Mouse (Mus musculus): ENCODE data around the gene C1qtnf1. TPM values are rescaled to one million over a fixed set of nuclear protein-coding genes. Genes with fewer than 3 reads are reported as not detected.

Gene C1qtnf1
- polyA plus RNA-seq, 1 experiment from 2014 or later: 3.5 TPM

DNA sequence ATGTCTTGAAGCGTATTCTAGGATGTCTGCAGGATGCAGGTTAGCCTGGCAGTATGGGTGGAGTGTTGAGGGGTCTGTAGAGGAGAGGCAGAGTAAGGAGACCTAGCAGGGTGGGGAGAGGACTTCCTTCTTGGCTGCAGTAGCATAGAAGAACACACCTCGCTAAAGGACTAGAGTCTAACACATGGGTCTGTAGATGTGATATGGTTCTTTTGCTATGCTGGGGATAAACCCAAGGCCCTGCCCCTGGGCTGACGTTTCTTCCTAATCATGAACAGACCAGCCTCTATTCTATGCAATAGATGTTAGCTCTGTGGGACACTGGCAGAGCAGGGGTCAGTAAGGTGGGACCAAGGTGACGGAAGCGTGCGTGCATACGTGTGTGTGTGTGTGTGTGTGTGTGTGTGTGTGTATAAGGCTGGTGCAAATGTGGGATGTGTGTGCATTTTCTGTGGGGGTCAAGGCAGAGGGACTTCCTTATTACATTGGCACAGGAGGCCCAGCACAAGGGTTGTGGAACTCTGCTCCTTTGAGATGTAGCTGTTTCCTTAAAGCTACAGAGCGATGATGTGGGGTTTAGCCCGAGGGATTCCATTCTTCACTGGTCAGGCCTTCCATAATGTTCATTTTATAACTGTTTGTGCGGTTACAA is 41.6 kb downstream of the C1qtnf1 start:
- Histone ChIP-seq H3K4me1 (ENCODE audit: control insufficient read depth, insufficient read depth, low read length) (no peaks in the 10 kb centered on the region), H3K9ac (ENCODE audit: low read length) (no peak overlapping the region), H3K4me2 (ENCODE audit: low read depth, severe bottlenecking) (no peak overlapping the region), H3K9me3 (ENCODE audit: control insufficient read depth, low read length) (no peaks in the 10 kb centered on the region), H3K36me3 (ENCODE audit: control insufficient read depth, insufficient read depth, low read length) (no peaks in the 10 kb centered on the region), H3K4me3 (ENCODE audit: low read depth, low read length) (no peak overlapping the region), H3K27me3 (ENCODE audit: control insufficient read depth, insufficient read depth, low read length) (no peaks in the 10 kb centered on the region), H3K27ac (replicated peaks; ENCODE audit: low read depth, low read length) (no peak overlapping the region)
- no peak for ATAC-seq (ENCODE audit: insufficient number of reproducible peaks, low FRiP score, low TSS enrichment, low read depth)
- DNase-seq (ENCODE audit: low spot score): no peak
- 82% methylated on average over 10 of the region's 10 CpGs for WGBS

DNA sequence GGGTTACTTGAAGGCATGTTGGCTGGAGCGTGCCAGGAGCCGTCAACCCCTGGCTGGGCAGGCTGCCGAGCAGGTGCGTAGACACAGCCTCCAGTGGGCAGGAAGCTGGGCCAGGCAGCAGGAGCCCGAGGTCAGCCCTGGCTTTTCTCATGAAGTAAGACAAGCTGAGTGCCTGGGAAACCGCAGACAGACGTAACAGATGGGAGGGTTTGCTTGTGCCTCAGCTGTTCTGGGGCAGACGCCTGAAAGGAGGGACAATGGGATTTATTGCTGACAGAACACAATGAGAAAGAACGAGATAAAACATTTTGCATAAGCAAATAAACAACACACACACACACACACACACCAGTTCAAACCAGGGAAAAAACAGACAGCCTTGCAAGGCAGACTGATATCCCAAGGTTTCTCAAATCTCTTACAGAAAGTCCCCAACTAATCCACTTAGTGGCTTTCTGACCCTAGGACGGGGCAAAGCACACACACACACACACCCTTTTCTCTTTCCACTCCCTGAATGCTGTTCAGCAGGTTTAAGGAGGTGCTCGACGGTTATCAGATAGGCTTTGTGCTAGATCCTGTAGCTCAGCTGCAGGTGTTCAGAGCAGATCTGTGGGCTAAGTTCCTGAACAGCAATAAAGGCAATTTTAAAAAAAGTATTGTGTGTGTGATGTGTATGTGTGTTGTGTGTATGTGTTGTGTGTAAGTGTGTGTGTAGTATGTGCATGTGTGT is 42.4 kb downstream of the C1qtnf1 start:
- no peak overlapping the region for H3K4me3 ChIP-seq (ENCODE audit: low read depth, low read length)
- H3K9ac ChIP-seq (ENCODE audit: low read length): no peak overlapping the region
- 34% methylated on average over 12 of the region's 12 CpGs for WGBS
- DNase-seq (ENCODE audit: low spot score) (peak; percentile 48), ATAC-seq (ENCODE audit: insufficient number of reproducible peaks, low FRiP score, low TSS enrichment, low read depth) (no peak)
- H3K4me2 ChIP-seq (ENCODE audit: low read depth, severe bottlenecking): no peak overlapping the region
- no peaks in the 10 kb centered on the region for H3K27me3 ChIP-seq (ENCODE audit: control insufficient read depth, insufficient read depth, low read length)
- no peaks in the 10 kb centered on the region for H3K9me3 ChIP-seq (ENCODE audit: control insufficient read depth, low read length)
- H3K4me1 ChIP-seq (ENCODE audit: control insufficient read depth, insufficient read depth, low read length): no peaks in the 10 kb centered on the region
- H3K36me3 ChIP-seq (ENCODE audit: control insufficient read depth, insufficient read depth, low read length): no peaks in the 10 kb centered on the region
- H3K27ac ChIP-seq (replicated peaks; ENCODE audit: low read depth, low read length): no peak overlapping the region

DNA sequence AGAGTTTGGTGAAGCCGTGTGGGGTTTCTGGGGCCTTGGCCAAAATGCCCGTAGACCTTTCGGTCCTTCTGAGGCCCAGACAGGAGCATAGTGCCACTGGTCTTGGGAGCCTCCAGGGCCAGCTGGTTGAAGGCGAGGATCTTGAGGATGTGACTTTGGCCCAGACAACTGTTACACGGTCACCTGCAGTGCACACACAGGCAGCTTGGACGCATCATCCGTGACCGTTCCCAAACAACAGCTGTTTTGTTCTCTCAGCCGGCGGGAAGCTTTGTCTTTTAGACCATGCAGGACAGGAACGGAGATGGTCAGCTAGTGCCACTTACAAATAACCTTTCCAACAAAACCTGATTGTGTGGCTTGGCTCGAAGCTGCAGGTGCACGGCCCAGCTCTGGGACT is 43.7 kb downstream of the C1qtnf1 start:
- 87% methylated on average over 13 of the region's 13 CpGs for WGBS
- no peak for DNase-seq (ENCODE audit: low spot score)
- no peaks in the 10 kb centered on the region for H3K4me1 ChIP-seq (ENCODE audit: control insufficient read depth, insufficient read depth, low read length)
- ATAC-seq (ENCODE audit: insufficient number of reproducible peaks, low FRiP score, low TSS enrichment, low read depth): no peak
- H3K4me2 ChIP-seq (ENCODE audit: low read depth, severe bottlenecking): no peak overlapping the region
- H3K4me3 ChIP-seq (ENCODE audit: low read depth, low read length): no peak overlapping the region
- H3K9ac ChIP-seq (ENCODE audit: low read length): no peak overlapping the region
- no peak overlapping the region for H3K27ac ChIP-seq (replicated peaks; ENCODE audit: low read depth, low read length)
- H3K36me3 ChIP-seq (ENCODE audit: control insufficient read depth, insufficient read depth, low read length): no peaks in the 10 kb centered on the region
- H3K27me3 ChIP-seq (ENCODE audit: control insufficient read depth, insufficient read depth, low read length): no peaks in the 10 kb centered on the region
- no peaks in the 10 kb centered on the region for H3K9me3 ChIP-seq (ENCODE audit: control insufficient read depth, low read length)

DNA sequence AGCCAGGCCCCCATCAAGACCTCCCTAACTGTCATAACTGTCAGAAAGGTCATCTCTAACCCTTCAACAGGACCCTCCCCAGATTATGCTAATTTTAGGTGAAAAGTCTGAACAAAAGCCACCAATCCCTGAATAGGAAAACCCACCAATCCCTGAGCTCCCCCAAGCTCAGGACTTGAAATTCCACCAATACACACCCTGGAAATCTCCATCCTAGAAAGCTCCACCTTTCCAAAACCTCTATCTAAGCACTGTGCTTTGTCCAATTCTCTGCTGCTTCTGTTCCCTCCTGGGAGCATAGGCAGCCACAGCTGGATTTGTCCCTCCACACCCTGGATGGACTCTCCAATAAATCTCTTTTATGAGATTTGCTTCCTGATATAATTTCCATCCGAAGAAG is 45.2 kb downstream of the C1qtnf1 start:
- ATAC-seq (ENCODE audit: insufficient number of reproducible peaks, low FRiP score, low TSS enrichment, low read depth) (no peak), DNase-seq (ENCODE audit: low spot score) (no peak)
- Histone ChIP-seq H3K9me3 (ENCODE audit: control insufficient read depth, low read length) (no peaks in the 10 kb centered on the region), H3K9ac (ENCODE audit: low read length) (no peak overlapping the region), H3K4me2 (ENCODE audit: low read depth, severe bottlenecking) (no peak overlapping the region), H3K4me1 (ENCODE audit: control insufficient read depth, insufficient read depth, low read length) (peaks cover 4% of the 10 kb centered on the region; the same call in 1 of the 2 replicates), H3K27me3 (ENCODE audit: control insufficient read depth, insufficient read depth, low read length) (no peaks in the 10 kb centered on the region), H3K27ac (replicated peaks; ENCODE audit: low read depth, low read length) (no peak overlapping the region), H3K36me3 (ENCODE audit: control insufficient read depth, insufficient read depth, low read length) (no peaks in the 10 kb centered on the region), H3K4me3 (ENCODE audit: low read depth, low read length) (no peak overlapping the region)
- WGBS: 84% methylated on average over 1 of the region's 1 CpGs

DNA sequence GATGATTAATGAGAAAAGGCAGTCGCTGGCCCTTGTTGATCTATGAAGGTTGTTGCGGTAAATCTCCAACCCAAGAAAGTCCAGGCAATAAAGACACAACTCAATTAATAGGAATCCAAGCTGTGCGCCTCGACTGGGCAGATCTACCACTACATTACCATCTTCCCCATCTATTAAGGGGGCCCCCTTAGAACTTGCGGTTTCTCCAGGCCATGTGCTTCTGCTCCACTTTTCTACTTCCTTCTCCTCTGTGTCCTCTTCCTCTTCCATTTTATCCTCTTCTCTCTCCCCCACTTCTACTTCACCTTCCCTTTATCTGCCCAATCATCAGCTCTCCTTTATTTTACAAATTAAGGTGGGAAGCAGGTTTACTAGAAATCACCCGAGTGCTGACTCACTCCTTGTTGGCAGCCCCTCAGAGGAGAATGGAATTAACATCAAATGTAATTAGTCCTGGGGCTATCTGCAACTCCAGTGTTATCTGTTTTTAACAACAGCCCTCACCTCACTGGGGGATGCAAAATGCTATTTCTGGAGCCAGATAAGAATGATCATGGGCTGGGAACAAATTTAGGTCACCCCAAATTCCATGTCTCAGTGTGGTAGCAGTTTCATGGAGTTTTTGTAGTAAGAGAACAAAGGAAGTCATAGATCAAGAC is 46.0 kb downstream of the C1qtnf1 start:
- WGBS: 85% methylated on average over 6 of the region's 6 CpGs
- H3K4me1 ChIP-seq (ENCODE audit: control insufficient read depth, insufficient read depth, low read length): peaks cover 4% of the 10 kb centered on the region; the same call in 1 of the 2 replicates
- no peaks in the 10 kb centered on the region for H3K27me3 ChIP-seq (ENCODE audit: control insufficient read depth, insufficient read depth, low read length)
- DNase-seq (ENCODE audit: low spot score): no peak
- no peaks in the 10 kb centered on the region for H3K36me3 ChIP-seq (ENCODE audit: control insufficient read depth, insufficient read depth, low read length)
- H3K9ac ChIP-seq (ENCODE audit: low read length): no peak overlapping the region
- H3K4me3 ChIP-seq (ENCODE audit: low read depth, low read length): no peak overlapping the region
- no peaks in the 10 kb centered on the region for H3K9me3 ChIP-seq (ENCODE audit: control insufficient read depth, low read length)
- ATAC-seq (ENCODE audit: insufficient number of reproducible peaks, low FRiP score, low TSS enrichment, low read depth): no peak
- no peak overlapping the region for H3K27ac ChIP-seq (replicated peaks; ENCODE audit: low read depth, low read length)
- H3K4me2 ChIP-seq (ENCODE audit: low read depth, severe bottlenecking): no peak overlapping the region

DNA sequence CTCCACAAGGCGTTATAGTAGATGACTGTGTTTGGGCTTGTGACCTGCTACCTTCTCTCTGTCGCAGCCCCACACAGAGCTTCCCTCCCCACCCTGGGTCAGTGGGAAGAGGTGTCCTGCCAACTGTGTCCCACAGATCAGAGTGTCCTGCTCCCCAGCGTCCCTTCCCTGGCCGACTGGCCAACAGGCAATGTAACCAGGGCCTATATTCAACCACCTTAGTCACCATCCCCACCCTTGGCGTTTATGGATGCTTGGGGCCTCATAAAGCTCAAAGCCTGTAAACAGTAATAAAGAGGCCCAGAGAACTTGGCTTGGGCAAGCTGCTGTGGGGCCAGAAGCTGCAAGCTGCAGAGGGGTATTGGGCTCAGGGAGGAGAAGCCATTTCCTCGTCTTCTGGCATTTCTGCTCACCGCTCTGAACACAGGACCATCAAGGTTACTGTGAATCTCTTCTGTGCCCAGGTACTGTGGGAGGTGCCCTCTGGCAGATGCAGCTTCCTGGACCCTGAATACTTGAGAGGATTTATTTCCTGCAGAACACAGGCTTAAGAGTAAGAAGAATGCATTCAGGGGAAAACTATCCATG is 47.6 kb downstream of the C1qtnf1 start:
- Histone ChIP-seq H3K27me3 (ENCODE audit: control insufficient read depth, insufficient read depth, low read length) (no peaks in the 10 kb centered on the region), H3K9me3 (ENCODE audit: control insufficient read depth, low read length) (no peaks in the 10 kb centered on the region), H3K9ac (ENCODE audit: low read length) (no peak overlapping the region), H3K27ac (replicated peaks; ENCODE audit: low read depth, low read length) (no peak overlapping the region), H3K4me2 (ENCODE audit: low read depth, severe bottlenecking) (no peak overlapping the region), H3K4me1 (ENCODE audit: control insufficient read depth, insufficient read depth, low read length) (peaks cover 4% of the 10 kb centered on the region; the same call in 1 of the 2 replicates), H3K36me3 (ENCODE audit: control insufficient read depth, insufficient read depth, low read length) (no peaks in the 10 kb centered on the region), H3K4me3 (ENCODE audit: low read depth, low read length) (no peak overlapping the region)
- 56% methylated on average over 7 of the region's 7 CpGs for WGBS
- ATAC-seq (ENCODE audit: insufficient number of reproducible peaks, low FRiP score, low TSS enrichment, low read depth) (no peak), DNase-seq (ENCODE audit: low spot score) (no peak)

DNA sequence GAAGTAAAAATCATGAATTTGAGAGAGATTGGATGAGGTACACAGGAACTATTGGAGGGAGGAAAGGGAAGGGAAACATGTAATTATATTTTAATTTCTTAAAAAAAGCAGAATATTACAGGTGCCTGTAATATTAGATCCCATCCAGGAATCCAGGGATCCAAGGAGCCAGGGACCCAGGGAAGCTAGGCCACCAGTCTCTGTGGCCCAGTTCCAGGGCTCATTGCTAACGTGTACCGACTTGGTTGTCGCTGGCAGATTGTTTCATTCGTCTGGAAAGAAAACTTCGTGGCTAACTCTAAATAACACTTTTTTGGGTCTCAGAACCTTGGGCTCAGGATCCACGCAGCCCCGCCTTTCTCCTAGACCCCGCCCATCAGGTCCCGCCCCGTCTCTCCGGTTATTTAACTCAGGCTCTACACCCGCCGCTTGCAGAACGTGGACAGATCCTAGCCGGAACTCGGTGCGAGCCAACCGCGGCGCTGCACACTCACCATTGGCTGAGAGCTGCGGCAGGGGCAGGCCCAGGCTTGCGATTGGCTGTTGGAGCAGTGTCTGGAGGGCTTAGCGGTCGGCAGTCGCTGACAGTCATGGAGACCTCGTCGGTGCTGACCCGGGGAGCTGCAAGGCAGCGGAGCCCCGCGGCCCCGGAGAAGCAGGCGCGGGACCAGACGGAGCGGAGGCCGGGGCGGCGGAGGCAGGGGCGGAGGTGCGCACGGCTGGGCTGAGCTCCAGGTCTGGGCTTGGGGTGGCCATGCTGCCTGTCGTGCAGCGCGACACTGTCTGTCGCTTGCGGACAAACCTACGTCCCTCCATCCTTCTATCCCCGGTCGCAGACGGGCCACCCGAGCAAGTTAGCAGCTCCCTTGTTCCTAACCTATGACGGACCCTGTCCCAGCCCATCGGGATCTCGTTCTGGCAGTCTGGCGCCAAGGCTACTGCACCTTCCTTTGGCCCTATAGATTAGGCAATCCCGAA is 48.7 kb downstream of the C1qtnf1 start, which contains the start of gene Engase:
Engase (plus strand) TSS at position 434 of the 978 bp plus-strand sequence.
- under 1% methylated on average over 57 of the region's 57 CpGs for WGBS
- H3K27ac ChIP-seq (replicated peaks; ENCODE audit: low read depth, low read length): no peak within 1 kb of the TSS
- H3K9me3 ChIP-seq (ENCODE audit: control insufficient read depth, low read length): no peaks in the 10 kb centered on the region
- DNase-seq (ENCODE audit: low spot score) (peak; percentile 96), ATAC-seq (ENCODE audit: insufficient number of reproducible peaks, low FRiP score, low TSS enrichment, low read depth) (peak; percentile 98)
- peak within 1 kb of the TSS; percentile 62 for H3K4me3 ChIP-seq (ENCODE audit: low read depth, low read length)
- H3K9ac ChIP-seq (ENCODE audit: low read length): peak within 1 kb of the TSS; percentile 63
- H3K4me2 ChIP-seq (ENCODE audit: low read depth, severe bottlenecking): peak within 1 kb of the TSS; percentile 87
- H3K27me3 ChIP-seq (ENCODE audit: control insufficient read depth, insufficient read depth, low read length): no peaks in the 10 kb centered on the region
- H3K4me1 ChIP-seq (ENCODE audit: control insufficient read depth, insufficient read depth, low read length): peaks cover 4% of the 10 kb centered on the region; the same call in 1 of the 2 replicates
- no peaks in the 10 kb centered on the region for H3K36me3 ChIP-seq (ENCODE audit: control insufficient read depth, insufficient read depth, low read length)
